Mouse (Mus musculus) layer of hippocampus, adult 18-20 months (tissue): Measurements from ENCODE around the gene Vkorc1l1. TPM values are rescaled to one million over a fixed set of nuclear protein-coding genes. Genes with fewer than 3 reads are reported as not detected.
A peak's percentile ranks its signal among the peaks of the same experiment; 100 is the strongest.

Experiments used
- DNase-seq, 2 experiments: peaks; one replicate each; pipeline ENCODE4 v3.0.0; 2022; ENCODE audit warnings: low spot score in 2 of 2
- total RNA-seq, 2 experiments: library from RNA; stranded (reverse); gene quantifications; 2 replicates each; pipeline ENCODE4 v1.2.3; 2021

The Vkorc1l1 gene
- total RNA-seq, 2 experiments from 2014 or later, result 43.5 to 44.2 TPM

DNA sequence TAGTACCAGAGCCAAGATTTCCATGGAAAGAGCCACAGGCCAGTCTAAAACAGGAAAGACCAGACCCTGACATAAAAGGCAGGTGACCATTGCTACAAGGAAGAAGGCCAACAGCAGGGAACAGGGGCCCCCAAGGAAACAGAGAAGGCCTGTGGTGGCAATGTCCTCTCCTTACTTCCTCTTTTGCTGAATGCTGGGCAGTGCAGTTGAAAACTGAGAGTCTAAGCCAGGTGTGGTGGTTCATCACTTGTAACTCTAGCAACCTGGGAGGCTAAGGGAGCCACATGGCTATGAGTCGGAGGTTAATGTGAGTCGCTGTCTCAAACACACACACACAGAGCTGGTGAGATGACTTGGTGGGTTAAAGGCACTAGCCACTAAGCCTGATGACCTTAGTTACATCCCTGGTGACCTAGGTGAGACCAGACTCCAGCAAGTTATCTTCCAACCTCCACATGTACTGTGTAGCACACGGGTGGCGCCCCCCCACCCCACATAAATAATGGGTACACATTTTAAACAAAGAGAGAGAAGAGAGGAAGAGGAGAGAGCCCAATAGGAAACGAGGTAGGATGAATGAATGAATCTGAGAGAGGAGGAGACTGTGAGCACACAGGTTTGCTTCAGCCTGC, 59.7 kb downstream of the Vkorc1l1 start:
- DNase-seq, result no peak

- peak; percentile 21 to 68 for DNase-seq
These were observed 60.8 kb downstream of the Vkorc1l1 start, which contains the start of gene Gusb for GRCm38 (mm10) chr5:130002301-130003146. Gene Gusb, minus strand, starts transcription at chr5:130003049.

DNA sequence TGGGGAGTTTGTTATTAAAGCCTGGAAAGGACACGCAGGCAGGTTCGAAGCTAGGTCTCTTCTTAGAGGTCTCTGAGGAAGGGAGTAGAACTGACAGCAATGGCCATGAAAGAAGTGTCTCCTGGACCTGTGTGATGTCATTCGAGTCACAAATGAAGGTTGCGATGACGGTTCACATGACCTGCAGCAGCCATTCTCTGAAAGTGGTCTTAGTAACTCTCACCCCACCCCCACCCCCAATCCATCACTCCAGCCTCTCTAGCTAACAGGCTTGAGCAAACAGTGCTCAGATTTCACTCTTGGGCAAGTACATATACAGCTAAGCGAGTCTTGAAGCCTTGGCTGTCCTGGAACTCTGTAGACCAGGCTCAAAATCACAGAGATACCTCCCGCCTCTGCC, 61.5 kb downstream of the Vkorc1l1 start:
- DNase-seq, result no peak

GRCm38 (mm10) chr5:130007344-130007743, 65.6 kb downstream of the Vkorc1l1 start:
- no peak for DNase-seq

- DNase-seq, result no peak
These were observed 66.3 kb downstream of the Vkorc1l1 start for GRCm38 (mm10) chr5:130008034-130008590.

- DNase-seq, result no peak
These were observed 68.0 kb downstream of the Vkorc1l1 start for GRCm38 (mm10) chr5:130009784-130010183.

DNA sequence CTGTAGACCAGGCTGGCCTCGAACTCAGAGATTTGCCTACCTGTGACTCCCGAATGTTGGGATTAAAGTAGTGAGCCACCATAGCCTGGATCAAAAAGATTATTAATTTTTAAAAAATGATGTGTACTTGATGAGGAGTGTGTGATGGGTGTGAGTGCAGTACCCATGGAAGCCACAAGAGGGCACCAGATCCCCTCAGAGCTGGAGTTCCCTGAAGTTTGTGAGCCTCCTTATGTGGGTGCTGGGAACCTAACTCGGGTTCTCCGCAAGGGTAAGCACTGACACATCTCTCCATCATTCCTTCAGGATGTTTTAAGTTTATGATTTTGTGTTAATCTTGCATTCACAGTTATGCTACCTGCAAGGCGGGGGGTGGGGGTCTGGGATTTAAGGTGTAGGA, 69.2 kb downstream of the Vkorc1l1 start:
- no peak for DNase-seq

DNA sequence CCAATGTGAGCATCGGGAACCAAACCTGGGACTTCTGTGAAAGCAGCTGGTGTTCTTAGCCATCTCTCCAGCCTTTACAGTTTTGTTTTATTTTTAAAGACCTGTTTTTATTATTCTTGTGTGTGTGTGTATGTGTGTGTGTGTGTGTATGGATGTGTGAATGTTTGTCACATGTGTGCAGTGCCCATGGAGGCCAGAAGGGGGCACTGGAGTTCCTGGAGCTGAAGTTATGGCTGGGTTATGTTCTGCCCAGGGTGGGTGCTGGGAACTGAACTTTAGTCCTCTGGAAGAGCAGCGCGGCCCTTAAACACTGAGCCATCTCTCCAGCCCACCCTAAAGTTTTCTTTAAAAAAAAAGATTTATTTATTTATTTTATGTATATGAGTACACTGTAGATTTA, 73.3 kb downstream of the Vkorc1l1 start:
- no peak for DNase-seq

- no peak for DNase-seq
These were observed 77.7 kb downstream of the Vkorc1l1 start for GRCm38 (mm10) chr5:130019461-130019860.

- no peak for DNase-seq
These were observed 79.7 kb downstream of the Vkorc1l1 start for GRCm38 (mm10) chr5:130021361-130021966.

- no peak for DNase-seq
These were observed 80.6 kb downstream of the Vkorc1l1 start for GRCm38 (mm10) chr5:130022366-130022765.

DNA sequence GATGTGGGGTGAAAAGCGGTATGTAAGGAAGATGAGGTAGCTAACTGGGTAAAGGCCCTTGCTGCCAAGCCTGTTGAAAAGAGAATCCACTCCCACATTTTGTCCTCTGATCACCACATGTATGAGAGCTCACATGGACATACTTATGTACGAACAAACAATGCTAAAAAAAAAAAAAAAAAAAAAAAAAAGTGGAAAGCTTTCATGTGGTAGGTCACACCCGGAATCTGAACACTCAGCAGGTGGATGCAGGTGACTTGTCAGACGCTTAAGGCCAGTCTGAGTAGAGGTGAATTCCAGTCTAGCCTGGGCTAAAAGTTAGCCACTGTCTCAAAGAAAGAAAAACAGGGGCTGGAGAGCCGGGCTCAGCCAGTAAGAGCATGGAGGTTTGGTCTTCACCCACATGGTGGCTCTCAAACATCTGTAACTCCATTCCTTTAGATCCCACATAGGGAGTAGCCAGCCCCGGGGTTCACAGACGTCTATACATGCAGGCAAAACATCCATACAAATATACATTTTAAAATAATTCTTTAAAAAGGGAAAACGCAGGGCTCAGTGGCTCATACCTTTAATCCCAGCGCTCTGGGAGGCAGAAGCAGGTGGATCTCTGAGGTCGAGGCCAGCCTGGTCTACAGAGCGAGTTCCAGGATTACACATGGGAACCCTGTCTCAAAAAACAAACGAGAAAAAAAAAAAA, 81.4 kb downstream of the Vkorc1l1 start:
- no peak for DNase-seq

DNA sequence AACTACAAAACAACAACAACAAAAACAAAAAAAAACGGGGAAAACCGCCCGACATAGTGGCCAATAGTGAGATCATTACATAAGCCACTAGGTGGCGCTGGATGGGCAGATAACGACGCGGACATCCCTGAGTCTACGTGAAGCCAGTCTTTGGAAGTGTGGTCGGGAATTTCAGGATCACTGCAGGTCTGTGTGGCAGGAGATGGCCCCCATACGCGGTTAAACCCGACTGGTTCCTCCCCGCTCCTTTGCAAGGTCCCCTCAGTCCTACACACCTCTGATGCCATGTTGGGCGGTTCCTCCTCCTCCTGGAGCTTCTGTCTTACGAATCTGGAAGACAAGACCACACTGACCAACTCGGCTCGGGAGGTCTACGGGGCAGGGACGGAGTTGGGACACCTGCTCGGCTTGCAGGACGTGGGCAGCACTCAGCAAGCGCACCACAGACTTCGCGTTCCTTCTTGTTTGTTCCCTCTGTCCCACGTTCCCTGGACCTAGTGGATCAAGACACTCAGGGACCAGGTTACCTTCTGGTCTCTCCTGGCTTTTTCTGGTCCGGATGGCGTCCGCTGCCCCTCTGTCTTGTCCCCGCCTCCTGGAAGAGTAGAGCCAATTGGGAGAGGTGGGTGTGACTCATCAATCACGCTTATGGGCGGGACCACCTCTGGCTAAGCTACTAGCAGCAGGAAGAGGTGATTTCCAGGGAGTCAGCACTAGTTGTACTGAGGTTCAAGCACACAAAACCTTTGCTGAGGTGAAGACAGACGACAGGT, 82.2 kb downstream of the Vkorc1l1 start:
- DNase-seq, result peak; percentile 46 to 79

GRCm38 (mm10) chr5:130027134-130027533, 85.4 kb downstream of the Vkorc1l1 start:
- DNase-seq, result no peak

GRCm38 (mm10) chr5:130027696-130028095, 85.9 kb downstream of the Vkorc1l1 start:
- DNase-seq, result no peak

DNA sequence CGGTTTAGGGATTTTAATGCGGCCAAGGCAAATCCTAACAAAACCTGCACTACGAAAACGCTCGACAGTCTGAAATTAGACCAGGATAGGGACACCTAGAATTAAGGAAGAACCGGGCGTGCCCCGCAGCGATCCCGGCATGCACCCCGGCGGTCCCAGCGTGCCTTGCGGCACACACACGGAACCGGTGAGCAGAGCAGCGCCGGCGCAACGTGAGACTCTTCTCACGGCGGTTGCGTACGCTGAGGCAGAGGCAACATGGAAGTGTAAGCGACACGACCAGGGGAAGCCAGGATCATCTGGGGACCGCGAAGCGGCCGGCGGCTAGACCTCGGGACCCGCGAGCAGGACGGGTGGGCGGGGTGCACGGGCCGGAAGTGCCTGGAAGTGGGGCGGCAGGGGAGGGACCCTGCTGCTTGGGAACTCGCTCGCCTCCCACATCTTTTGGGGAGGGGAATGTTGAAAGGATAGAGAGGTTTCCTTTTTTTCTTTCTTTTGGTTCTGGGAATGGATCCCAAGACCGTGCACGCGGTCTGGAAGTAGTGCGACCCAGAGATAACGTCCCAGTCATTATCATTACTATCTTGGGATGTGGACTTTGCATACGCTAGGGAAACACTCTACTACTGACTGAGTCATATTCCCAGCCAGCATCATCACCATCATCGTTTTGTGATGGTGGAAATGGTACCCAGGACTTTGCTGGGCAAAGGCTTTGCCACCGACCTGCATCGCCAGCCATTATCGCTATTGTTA, 87.5 kb downstream of the Vkorc1l1 start, which contains the start of the genes Asl and Crcp:
Gene Asl (minus strand): TSS at position 106 of the 756 bp plus-strand sequence.
Gene Crcp (plus strand): TSS at position 149 of the 756 bp plus-strand sequence.
- peak; percentile 86 to 93 for DNase-seq

GRCm38 (mm10) chr5:130031410-130032390, 89.9 kb downstream of the Vkorc1l1 start:
- DNase-seq, result no peak

DNA sequence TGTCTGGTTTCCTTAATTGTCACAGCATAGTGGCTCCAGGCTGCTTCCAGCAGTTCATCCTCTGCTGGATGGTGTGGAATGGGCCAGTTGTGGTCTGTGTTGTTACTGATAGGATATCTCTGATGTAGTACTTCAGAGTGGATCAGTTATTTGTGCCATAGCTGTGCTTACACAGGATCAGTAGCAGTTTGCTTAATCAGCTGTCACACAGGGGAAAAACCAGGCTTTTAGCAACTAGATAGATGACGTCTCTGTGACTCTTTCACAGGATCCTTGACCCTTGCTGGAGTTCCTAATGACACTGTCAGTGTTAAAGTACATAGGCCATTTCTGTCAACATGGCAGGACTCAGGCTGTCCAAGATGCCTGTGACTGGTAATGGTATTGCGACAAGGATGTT, 92.1 kb downstream of the Vkorc1l1 start:
- no peak for DNase-seq
